15 mouse cellular contexts compared by ENCODE assay signal in genomic region chr3:14957481-14957880, GRCm38 (mm10).
DNase-seq lines count a peak whose midpoint lies in the region; ATAC-seq and TF ChIP-seq lines count a peak whose summit lies in the region.
"Had no signal": no experiment of that assay in that cellular context is flagged by ENCODE, and none has a peak within 500 bp of the region (broad histone marks: within the 10 kb centered on the region; RNA-seq: fewer than 3 reads in every experiment).

No protein-coding gene starts in this region.

- H3K79me2 ChIP-seq in liver, adult 2 months (ENCODE audit: control insufficient read depth, insufficient read depth, low read length), result no peaks in the 10 kb centered on the region

- no peak overlapping the region for H3K9ac ChIP-seq in liver, adult 2 months (ENCODE audit: low read depth, low read length)
- H3K9ac ChIP-seq in liver, embryonic 11.5 days (ENCODE audit: low read depth, low read length), result no peak overlapping the region
- H3K9ac ChIP-seq: embryonic facial prominence, embryonic 12.5 days; midbrain, embryonic 15.5 days had no signal

- H3K4me1 ChIP-seq in liver, adult 2 months (ENCODE audit: control insufficient read depth, insufficient read depth, low read length), result peaks cover 3% of the 10 kb centered on the region; the same call in 1 of the 2 replicates
- H3K4me1 ChIP-seq in liver, embryonic 11.5 days (replicated peaks; ENCODE audit: control insufficient read depth, insufficient read depth, low read length), result peaks cover 11% of the 10 kb centered on the region
- H3K4me1 ChIP-seq: midbrain, embryonic 15.5 days had no signal

- H3K9me3 ChIP-seq in liver, embryonic 11.5 days (ENCODE audit: control insufficient read depth, low read length), result no peaks in the 10 kb centered on the region
- H3K9me3 ChIP-seq: embryonic facial prominence, embryonic 12.5 days; midbrain, embryonic 15.5 days had no signal

- intact Hi-C loops in heart, postnatal 36 days (cut with DNase I), result no loop called here

- WGBS in liver, adult 2 months, result 80% methylated on average over 1 of the region's 1 CpGs
- WGBS in liver, embryonic 11.5 days, result 69% methylated on average over 1 of the region's 1 CpGs

- H3K36me3 ChIP-seq in liver, adult 2 months (ENCODE audit: control insufficient read depth, insufficient read depth, low read length), result no peaks in the 10 kb centered on the region
- H3K36me3 ChIP-seq in liver, embryonic 11.5 days (ENCODE audit: control insufficient read depth, insufficient read depth, low read length), result no peaks in the 10 kb centered on the region
- H3K36me3 ChIP-seq: embryonic facial prominence, embryonic 12.5 days; midbrain, embryonic 15.5 days had no signal

- no peaks in the 10 kb centered on the region for H3K27me3 ChIP-seq in liver, adult 2 months (ENCODE audit: control insufficient read depth, insufficient read depth, low read length)
- no peaks in the 10 kb centered on the region for H3K27me3 ChIP-seq in liver, embryonic 11.5 days (replicated peaks; ENCODE audit: control insufficient read depth, insufficient read depth, low read length)
- H3K27me3 ChIP-seq: embryonic facial prominence, embryonic 12.5 days; midbrain, embryonic 15.5 days had no signal

- no peak overlapping the region for H3K4me2 ChIP-seq in liver, embryonic 11.5 days
- H3K4me2 ChIP-seq: embryonic facial prominence, embryonic 12.5 days; midbrain, embryonic 15.5 days had no signal

- H3K27ac ChIP-seq in liver, adult 2 months (replicated peaks; ENCODE audit: insufficient read depth, low read depth, low read length), result no peak overlapping the region
- no peak overlapping the region for H3K27ac ChIP-seq in liver, embryonic 11.5 days (ENCODE audit: low read depth, low read length)
- H3K27ac ChIP-seq: embryonic facial prominence, embryonic 12.5 days; heart, adult 2 months; midbrain, embryonic 15.5 days had no signal

- no peak overlapping the region for H3K4me3 ChIP-seq in liver, adult 2 months (ENCODE audit: insufficient read depth, low read depth, low read length)
- H3K4me3 ChIP-seq in liver, embryonic 11.5 days (ENCODE audit: low read depth, low read length), result no peak overlapping the region
- H3K4me3 ChIP-seq: embryonic facial prominence, embryonic 12.5 days; heart, adult 2 months; midbrain, embryonic 15.5 days had no signal

- no peak for ATAC-seq in liver, embryonic 11.5 days (replicated peaks; ENCODE audit: low FRiP score)
- 0 out of 2 replicates have a peak, but pooled peaks have one; percentile 34 for ATAC-seq in erythroid progenitor cell, adult 5-6 weeks (replicated peaks; ENCODE audit: low FRiP score, poor library complexity, severe bottlenecking)
- ATAC-seq: CD4-positive, CD25-positive, alpha-beta regulatory T cell, adult 4 months; midbrain, embryonic 15.5 days had no signal

- no peak for TF ChIP-seq POLR2A in liver, adult 2 months (IDR thresholded peaks at IDR 0.05; ENCODE audit: extremely low read depth, insufficient read depth, low read length)

- no peak for TF ChIP-seq CTCF in liver, adult 2 months (IDR thresholded peaks at IDR 0.05; ENCODE audit: low read depth, low read length)

- DNase-seq in liver, adult 2 months (ENCODE audit: extremely low read depth, low read depth, low spot score), result peak; percentile 65
- no peak for DNase-seq in liver, embryonic 11.5 days (ENCODE audit: low spot score)
- DNase-seq in kidney, postnatal 10 days, result peak; percentile 23
- DNase-seq in lung, postnatal 14 days, result peak; percentile 17
- no peak for DNase-seq in cerebellum, adult 11 months
- DNase-seq in heart, postnatal 36 days, result no peak
- DNase-seq in frontal cortex, postnatal 10 days (ENCODE audit: low spot score in 2 of 2), result no peak
- DNase-seq: heart, adult 2 months; heart, postnatal 10 days; left cerebral cortex, postnatal 4 days; thymus, postnatal 4 days had no signal

Comparison
In these comparisons a context has a peak if more than half of its experiments do, and no peak if none do; other contexts are left out.
1. DNase-seq: peak in liver, adult 2 months (single experiment), kidney, postnatal 10 days (single experiment) and lung, postnatal 14 days (single experiment); none in liver, embryonic 11.5 days (single experiment), cerebellum, adult 11 months (single experiment), heart, postnatal 36 days (0 of 2) and frontal cortex, postnatal 10 days (0 of 2).